27 mouse cellular contexts compared by ENCODE assay signal in the genomic region with DNA sequence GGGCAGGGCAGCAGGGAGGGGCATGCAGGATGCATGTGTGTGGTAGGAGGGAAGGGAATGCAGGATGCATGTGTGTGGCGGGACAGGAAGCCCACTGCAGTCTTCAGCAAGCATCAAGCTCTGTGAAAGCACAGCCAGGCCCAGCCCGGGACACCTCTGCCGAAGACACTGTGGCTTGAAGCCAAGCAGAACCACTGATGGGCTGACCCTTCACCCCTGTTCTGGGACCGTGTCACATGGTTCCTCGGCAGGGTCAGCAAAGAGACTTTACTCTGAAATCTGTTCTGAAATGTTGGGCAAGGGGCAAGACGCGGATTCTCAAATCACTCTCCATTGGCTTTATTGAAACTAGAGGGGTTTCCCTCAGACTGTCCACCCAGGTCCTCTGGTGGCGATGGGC.
DNase-seq lines count a peak whose midpoint lies in the region; ATAC-seq lines count a peak whose summit lies in the region.
"Had no signal": no experiment of that assay in that cellular context is flagged by ENCODE, and none has a peak within 500 bp of the region (broad histone marks: within the 10 kb centered on the region; RNA-seq: fewer than 3 reads in every experiment).

No protein-coding gene starts in this region.

- peaks cover 3% of the 10 kb centered on the region; the same call in 1 of the 2 replicates for H3K36me3 ChIP-seq in kidney, embryonic 14.5 days (ENCODE audit: control insufficient read depth, insufficient read depth, low read length)
- peaks cover 16% of the 10 kb centered on the region; the same call in 1 of the 2 replicates for H3K36me3 ChIP-seq in liver, embryonic 12.5 days
- H3K36me3 ChIP-seq in liver, embryonic 11.5 days (ENCODE audit: control insufficient read depth, insufficient read depth, low read length): no peaks in the 10 kb centered on the region; the same call in 1 of the 2 replicates

- H3K9me3 ChIP-seq in kidney, embryonic 14.5 days (ENCODE audit: control insufficient read depth, low read length): no peaks in the 10 kb centered on the region
- no peaks in the 10 kb centered on the region for H3K9me3 ChIP-seq in liver, embryonic 12.5 days (replicated peaks)
- H3K9me3 ChIP-seq in liver, embryonic 11.5 days (ENCODE audit: control insufficient read depth, low read length): no peaks in the 10 kb centered on the region
- H3K9me3 ChIP-seq: embryonic facial prominence, embryonic 10.5 days; embryonic facial prominence, embryonic 13.5 days; forebrain, embryonic 12.5 days; forebrain, embryonic 15.5 days; heart, embryonic 12.5 days; heart, embryonic 15.5 days; hindbrain, embryonic 10.5 days; hindbrain, embryonic 13.5 days had no signal

- no peaks in the 10 kb centered on the region for H3K4me1 ChIP-seq in kidney, embryonic 14.5 days (ENCODE audit: control insufficient read depth, insufficient read depth, low read length)
- H3K4me1 ChIP-seq in liver, embryonic 12.5 days: peaks cover 48% of the 10 kb centered on the region
- H3K4me1 ChIP-seq in liver, embryonic 11.5 days (replicated peaks; ENCODE audit: control insufficient read depth, insufficient read depth, low read length): peaks cover 27% of the 10 kb centered on the region
- H3K4me1 ChIP-seq: embryonic facial prominence, embryonic 13.5 days had no signal

- WGBS in kidney, embryonic 14.5 days: 77% methylated on average over 8 of the region's 8 CpGs
- WGBS in liver, embryonic 12.5 days (ENCODE audit: insufficient replicate concordance): 80% methylated on average over 8 of the region's 8 CpGs
- 83% methylated on average over 8 of the region's 8 CpGs for WGBS in liver, embryonic 11.5 days

- ATAC-seq in kidney, embryonic 14.5 days (ENCODE audit: low FRiP score, low TSS enrichment): no peak
- ATAC-seq in liver, embryonic 12.5 days: no peak
- no peak for ATAC-seq in liver, embryonic 11.5 days (replicated peaks; ENCODE audit: low FRiP score)
- ATAC-seq: activated CD4-positive, CD25-positive, alpha-beta regulatory T cell, adult 4 months; forebrain, embryonic 15.5 days had no signal

- DNase-seq in kidney, adult 11 months: peak; percentile 23
- DNase-seq in kidney, postnatal 10 days: no peak
- DNase-seq in kidney, adult 9 months: peak; percentile 47
- no peak for DNase-seq in liver, embryonic 11.5 days (ENCODE audit: low spot score)
- DNase-seq: adrenal gland, adult 8-10 months; adrenal gland, postnatal 25 days; cerebellum, adult 11-12 months; cerebellum, adult 8-10 months; cerebellum, postnatal 10 days; cerebellum, postnatal 36 days; embryo, embryonic 11 days; gastrocnemius, postnatal 25 days; heart, adult 18-20 months; heart, postnatal 10 days; heart, postnatal 36 days had no signal

- no peak overlapping the region for H3K27ac ChIP-seq in kidney, embryonic 14.5 days (ENCODE audit: low read depth, low read length)
- peak overlapping the region; percentile 18; the same call in 1 of the 2 replicates for H3K27ac ChIP-seq in liver, embryonic 12.5 days
- H3K27ac ChIP-seq in liver, embryonic 11.5 days (ENCODE audit: low read depth, low read length): no peak overlapping the region
- H3K27ac ChIP-seq: embryonic facial prominence, embryonic 10.5 days; embryonic facial prominence, embryonic 13.5 days; forebrain, embryonic 12.5 days; forebrain, embryonic 15.5 days; heart, embryonic 15.5 days; hindbrain, embryonic 10.5 days; hindbrain, embryonic 13.5 days had no signal

- H3K27me3 ChIP-seq in kidney, embryonic 14.5 days (ENCODE audit: control insufficient read depth, insufficient read depth, low read length): no peaks in the 10 kb centered on the region
- H3K27me3 ChIP-seq in liver, embryonic 12.5 days (replicated peaks): no peaks in the 10 kb centered on the region
- H3K27me3 ChIP-seq in liver, embryonic 11.5 days (replicated peaks; ENCODE audit: control insufficient read depth, insufficient read depth, low read length): no peaks in the 10 kb centered on the region
- H3K27me3 ChIP-seq: embryonic facial prominence, embryonic 13.5 days; forebrain, embryonic 12.5 days; forebrain, embryonic 15.5 days; heart, embryonic 12.5 days; heart, embryonic 15.5 days; hindbrain, embryonic 13.5 days had no signal

- H3K9ac ChIP-seq in kidney, embryonic 14.5 days (ENCODE audit: low read depth, low read length): no peak overlapping the region
- no peak overlapping the region for H3K9ac ChIP-seq in liver, embryonic 12.5 days
- no peak overlapping the region for H3K9ac ChIP-seq in liver, embryonic 11.5 days (ENCODE audit: low read depth, low read length)
- H3K9ac ChIP-seq: embryonic facial prominence, embryonic 13.5 days; forebrain, embryonic 12.5 days; forebrain, embryonic 15.5 days; heart, embryonic 12.5 days; heart, embryonic 15.5 days; hindbrain, embryonic 13.5 days had no signal

- H3K4me3 ChIP-seq in kidney, embryonic 14.5 days (ENCODE audit: low read length): no peak overlapping the region
- no peak overlapping the region for H3K4me3 ChIP-seq in liver, embryonic 12.5 days
- H3K4me3 ChIP-seq in liver, embryonic 11.5 days (ENCODE audit: low read depth, low read length): no peak overlapping the region
- H3K4me3 ChIP-seq: embryonic facial prominence, embryonic 10.5 days; embryonic facial prominence, embryonic 13.5 days; erythroblast, embryonic 14.5 days; forebrain, embryonic 12.5 days; forebrain, embryonic 15.5 days; heart, embryonic 12.5 days; heart, embryonic 15.5 days; hindbrain, embryonic 10.5 days; hindbrain, embryonic 13.5 days had no signal

- H3K4me2 ChIP-seq in kidney, embryonic 14.5 days (replicated peaks; ENCODE audit: low read depth, low read length): no peak overlapping the region
- H3K4me2 ChIP-seq in liver, embryonic 12.5 days: no peak overlapping the region
- no peak overlapping the region for H3K4me2 ChIP-seq in liver, embryonic 11.5 days
- H3K4me2 ChIP-seq: embryonic facial prominence, embryonic 13.5 days; forebrain, embryonic 12.5 days; forebrain, embryonic 15.5 days; heart, embryonic 12.5 days; heart, embryonic 15.5 days; hindbrain, embryonic 13.5 days had no signal

Comparison
In these comparisons a context has a peak if more than half of its experiments do, and no peak if none do; other contexts are left out.
1. DNase-seq: peak in kidney, adult 11 months (single experiment) and kidney, adult 9 months (single experiment); none in kidney, postnatal 10 days (single experiment) and liver, embryonic 11.5 days (single experiment).